Mouse (Mus musculus): ENCODE results near the gene Dab1.

Dab1 gene

DNA sequence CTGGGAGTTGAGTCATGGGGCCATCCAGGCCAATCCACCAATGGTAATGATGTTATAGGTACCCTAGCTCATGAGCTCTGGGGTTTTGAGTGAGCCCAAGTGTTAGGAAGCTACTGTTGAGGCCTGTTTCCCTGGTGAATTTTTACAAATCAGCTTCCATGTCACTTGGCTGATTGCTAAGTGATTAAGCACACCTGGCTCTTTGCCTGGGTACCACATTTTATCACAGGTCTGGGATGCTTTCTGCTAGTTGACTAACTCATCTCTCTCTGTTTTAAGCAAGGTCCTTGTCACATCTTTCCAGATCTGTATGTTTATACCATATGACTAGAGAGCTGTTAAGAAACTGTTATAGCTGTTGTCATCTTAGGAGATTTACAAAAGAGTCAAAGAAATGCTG is 1051.6 kb downstream of the Dab1 start:
- no peak for DNase-seq (ENCODE audit: low spot score)

DNA sequence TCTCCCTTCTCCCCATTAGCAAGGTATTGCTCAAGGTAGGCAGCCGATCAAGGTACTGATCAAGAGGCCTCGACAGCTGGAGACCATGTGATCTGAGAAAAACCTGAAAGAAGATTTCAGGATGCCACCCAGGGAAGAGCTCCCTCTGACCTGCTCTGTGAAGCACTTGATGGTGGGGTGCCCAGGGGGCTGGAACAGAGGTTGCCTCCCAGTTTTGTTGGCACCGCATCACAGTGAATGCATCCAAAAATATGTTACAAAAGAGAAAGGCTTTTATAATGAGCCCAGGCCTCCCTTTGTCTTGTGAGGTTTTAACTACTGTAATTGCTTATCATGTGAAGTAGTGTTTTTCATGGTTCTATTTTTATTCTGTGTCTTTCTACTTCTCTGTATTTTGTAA is 1054.2 kb downstream of the Dab1 start:
- DNase-seq (ENCODE audit: low spot score), result no peak

DNA sequence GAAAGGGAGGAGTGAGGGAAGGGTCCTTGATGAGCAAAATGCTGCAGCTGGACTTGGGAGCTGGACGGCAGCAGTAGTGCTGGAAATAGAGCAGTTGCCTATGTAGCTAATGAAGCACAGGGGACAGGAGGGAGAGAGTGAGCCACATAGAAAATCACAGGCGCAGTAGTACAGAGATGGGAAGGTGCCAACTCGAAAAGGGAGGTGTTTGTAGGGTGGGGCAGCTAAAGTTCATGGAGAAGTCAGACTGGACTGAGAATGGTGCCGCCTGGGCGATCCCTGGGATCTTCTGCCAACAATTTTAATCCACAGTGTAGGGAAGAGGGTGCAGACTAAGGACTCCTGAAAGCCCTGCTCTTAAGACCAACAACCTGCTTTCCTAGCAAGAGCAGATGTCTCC is 1055.5 kb downstream of the Dab1 start:
- DNase-seq (ENCODE audit: low spot score), result no peak

DNA sequence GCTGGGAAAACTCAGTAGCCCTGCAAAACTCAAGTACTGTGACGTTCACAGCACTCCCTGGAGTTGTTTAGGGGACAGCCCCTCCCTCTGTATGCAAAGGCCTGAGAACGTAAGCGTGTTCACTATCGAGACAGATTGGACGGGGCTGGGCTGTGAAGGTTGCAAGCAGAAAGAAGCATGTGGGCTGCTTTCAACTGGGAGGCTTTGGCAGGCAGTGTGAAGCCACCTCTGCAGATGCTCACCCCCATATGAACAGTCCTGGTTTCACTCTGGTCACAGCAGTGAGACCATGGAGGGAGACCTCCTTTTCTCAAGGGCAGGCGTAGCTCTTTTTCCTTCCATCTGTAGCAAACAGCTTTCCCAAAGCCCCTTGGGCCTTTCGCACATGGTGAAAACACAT is 1059.1 kb downstream of the Dab1 start:
- no peak for DNase-seq (ENCODE audit: low spot score)

DNA sequence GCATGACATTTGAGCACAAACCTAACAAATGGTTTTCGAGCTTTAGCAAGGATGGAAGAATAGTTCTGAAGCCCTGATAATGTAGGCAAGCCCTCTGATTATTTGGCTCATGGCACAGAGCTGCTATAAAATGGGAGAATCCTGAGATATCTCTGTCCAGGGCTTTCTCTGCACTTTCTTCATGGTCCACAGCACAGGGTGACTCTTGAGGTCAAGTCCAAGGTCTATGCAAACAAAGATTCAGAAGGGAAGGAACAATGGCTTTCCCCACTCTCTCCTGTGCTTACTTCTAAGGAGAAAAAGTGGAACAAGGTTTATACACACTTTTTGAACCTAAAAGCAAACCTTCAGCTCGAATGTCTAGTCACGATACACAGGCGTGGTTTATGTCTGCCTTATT is 1061.3 kb downstream of the Dab1 start:
- no peak for DNase-seq (ENCODE audit: low spot score)

DNA sequence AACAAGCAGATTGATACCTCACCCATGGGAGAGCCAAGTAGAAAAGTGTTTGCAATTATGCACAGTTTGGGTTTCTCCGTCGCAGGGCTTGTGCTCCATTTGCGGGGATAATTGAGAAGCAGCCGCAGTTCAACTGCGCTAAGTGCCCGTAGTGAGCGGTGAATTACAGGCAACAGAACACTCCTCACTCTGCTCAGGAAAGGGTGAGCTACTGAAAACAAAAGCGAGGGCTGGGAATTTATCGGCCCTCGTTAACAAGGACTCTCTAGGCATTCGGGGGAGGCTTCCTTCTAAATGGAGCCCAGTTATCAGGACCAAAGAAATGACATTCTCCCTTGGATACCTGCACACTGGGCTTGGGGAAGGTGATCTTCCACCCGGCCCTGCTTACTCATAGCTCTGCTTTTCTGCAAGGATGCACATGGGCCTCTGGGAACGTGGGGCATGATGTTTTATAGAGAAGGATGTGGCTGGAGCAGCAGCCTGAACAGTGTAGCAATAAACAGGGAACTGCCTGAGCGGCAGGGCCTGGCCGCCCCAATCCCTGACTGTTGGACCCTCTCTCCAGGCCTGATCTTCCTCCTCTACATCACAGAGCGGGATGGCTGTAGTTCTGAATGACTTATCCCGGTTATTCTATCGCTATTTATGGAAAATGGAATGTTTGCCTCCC is 1067.1 kb downstream of the Dab1 start:
- DNase-seq (ENCODE audit: low spot score), result no peak

DNA sequence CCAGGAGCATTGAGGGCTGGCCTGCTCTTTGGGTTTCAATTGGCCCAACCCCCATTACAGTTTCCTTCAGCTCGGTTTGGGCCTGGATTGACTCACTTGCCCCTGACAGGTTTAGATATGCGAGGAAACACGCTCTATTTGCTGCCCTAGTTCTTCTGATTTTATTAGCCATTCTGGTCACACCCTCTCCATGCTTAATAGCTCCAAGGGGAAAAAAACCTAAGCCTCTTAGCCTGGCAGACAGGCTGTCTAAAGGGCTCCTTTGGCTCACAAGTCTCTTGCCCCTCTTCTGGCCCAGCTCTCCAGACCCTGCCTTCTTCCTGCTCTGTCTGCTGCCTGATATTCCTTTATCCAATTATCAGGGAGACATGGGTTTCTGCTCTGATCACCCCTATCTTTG is 1069.9 kb downstream of the Dab1 start:
- DNase-seq (ENCODE audit: low spot score), result no peak

DNA sequence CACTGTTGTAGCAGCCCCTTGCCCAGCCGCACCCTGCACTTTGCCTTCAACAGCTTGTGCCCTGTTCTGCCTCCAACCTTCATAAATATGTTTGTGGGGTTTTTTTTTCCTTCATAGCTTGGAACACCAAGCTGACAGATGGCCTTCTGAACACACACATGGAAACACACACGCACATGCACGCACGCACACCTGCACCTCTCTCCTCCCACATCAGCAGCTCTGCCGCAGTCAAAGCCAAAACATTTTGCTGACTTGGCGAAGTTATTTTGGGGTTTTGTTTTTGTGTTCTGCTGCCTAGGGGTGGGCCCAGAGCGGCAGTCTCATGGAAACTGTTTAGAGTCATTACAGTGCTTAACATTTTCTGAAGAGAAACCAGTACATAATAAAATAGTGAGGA is 1071.9 kb downstream of the Dab1 start:
- no peak for DNase-seq (ENCODE audit: low spot score)

DNA sequence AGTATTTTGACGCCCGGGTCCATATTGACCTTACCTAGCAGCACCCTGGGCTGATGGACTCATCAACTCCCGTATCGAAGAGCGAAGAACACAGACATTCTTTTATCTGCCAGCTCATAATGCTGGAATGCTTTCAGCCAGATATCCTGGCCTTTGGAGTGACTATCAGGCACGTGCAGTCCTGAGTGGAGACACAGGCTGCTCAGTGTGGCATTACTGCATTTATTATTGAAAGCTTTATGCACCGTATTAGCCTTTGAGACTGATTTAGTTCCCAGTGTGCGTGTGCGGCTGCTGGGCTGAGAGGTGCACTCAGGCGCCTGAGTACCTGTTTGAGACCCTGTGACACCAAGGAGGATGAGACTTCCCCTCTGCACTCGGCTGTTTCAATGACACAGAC is 1075.0 kb downstream of the Dab1 start:
- DNase-seq (ENCODE audit: low spot score), result no peak

DNA sequence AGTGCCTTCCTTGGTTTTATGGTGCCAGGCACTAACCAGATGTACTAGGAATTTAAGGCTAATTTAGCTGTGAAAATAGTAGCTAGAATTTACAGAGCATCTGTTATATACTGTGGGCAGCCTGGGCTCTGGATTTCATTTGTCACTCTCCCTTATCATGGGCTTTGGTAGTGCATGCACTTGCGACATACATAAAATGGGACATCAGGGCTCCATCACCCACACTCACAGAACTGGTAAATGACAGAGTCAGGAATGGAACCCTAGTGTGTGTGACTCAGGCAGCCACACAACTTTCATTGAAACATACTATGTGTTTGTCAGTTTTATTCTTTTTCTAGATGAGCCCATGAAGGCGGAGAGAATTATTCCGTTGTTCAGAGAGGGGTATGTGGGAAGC is 1077.4 kb downstream of the Dab1 start:
- no peak for DNase-seq (ENCODE audit: low spot score)

DNA sequence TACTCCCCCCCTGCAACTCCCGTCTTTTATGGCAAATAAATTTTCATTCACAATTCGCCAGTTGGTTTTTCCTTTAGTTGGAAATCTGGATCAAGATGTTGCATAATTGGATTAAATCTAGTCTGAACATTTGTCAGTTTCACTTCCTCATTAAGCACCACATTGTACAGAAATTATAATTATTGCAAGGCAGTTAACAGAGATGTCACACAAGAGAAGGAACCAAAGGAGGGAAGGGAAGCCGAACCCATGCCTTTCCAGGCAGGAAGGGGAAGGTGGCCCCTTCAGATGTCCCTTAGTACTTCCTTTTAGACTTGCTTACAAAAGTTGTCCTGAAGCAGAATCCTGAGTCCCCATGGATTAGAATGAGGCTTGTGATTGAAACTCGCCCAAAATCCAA is 1078.5 kb downstream of the Dab1 start:
- no peak for DNase-seq (ENCODE audit: low spot score)

DNA sequence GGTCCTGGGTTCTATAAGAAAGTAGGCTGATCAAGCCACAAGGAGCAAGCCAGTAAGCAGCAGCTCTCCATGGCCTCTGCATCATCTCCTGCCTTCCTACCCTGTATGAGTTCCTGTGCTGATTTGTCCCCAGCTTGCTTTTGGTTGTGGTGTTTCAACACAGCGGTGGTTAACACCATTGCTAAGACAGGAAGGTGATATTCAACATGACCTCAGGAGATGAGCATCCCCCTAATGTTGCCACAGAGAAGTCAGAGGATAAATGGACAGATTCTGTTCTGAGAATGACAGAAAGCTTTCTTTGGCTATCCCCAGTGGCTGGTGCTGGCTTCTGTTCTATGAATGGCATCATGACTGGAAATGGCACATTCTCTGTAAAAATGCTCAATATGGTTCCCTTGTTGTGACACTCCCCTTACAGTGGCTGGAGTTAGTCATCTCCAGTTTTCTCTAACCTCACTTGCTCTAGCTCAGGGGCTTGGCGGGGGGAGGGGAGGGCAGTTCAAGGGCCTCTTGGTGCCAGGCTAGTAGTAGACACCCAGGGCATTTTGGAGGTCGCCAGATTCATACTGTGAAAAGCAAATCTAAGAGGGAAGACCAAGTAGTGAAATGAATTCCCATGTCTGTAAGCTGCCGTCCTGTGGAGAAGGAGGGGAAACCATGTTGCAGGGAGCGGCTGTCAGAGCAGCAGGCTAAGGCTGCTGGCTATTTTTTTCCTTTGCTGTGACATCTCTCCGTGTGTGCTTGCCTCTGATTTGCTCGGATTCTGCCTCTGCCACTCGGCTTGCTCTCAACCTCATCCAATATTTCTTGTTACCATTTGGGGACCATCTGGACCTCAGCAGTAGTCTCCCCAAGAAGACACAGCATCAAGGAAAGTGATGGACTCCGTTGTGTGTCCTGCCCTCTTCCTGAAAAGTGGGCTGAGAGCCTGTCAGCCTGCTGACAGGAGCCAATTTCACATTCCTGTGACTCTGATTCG is 1086.8 kb downstream of the Dab1 start:
- no peak for DNase-seq (ENCODE audit: low spot score)

DNA sequence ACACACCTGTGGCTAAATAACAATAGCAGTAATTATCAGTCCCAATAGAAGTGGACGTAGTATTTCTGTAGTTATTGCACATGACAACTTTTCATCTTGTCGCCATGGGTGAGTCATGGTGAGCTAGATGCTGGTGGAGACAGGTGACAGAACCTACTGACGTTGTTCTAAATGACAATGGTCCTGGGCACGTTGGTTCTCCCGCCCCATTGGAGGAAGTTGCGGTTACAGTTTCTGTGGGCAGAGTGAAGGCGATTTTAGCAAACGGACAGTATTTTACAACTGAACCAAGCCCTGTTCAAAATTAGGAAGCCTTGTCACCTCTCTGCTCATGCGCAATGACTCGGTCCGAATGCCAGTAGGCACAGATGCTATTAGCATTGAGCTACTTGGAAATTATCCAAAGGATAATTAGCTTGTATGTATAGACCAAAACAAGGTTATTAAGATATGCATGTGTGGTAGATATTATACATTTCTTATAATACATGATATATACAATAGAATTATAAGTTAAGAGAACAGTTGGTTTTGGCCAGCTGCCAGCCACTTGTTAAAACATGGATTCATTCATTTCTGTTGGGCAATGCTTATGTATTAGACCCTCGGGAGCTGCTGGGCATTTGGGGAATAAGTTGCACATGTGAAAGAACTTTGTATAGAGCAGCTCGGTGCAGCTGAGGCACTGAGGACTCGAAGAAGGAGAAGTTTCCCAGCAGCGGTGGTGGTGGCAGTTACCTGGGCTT is 1093.4 kb downstream of the Dab1 start:
- DNase-seq (ENCODE audit: low spot score), result no peak

DNA sequence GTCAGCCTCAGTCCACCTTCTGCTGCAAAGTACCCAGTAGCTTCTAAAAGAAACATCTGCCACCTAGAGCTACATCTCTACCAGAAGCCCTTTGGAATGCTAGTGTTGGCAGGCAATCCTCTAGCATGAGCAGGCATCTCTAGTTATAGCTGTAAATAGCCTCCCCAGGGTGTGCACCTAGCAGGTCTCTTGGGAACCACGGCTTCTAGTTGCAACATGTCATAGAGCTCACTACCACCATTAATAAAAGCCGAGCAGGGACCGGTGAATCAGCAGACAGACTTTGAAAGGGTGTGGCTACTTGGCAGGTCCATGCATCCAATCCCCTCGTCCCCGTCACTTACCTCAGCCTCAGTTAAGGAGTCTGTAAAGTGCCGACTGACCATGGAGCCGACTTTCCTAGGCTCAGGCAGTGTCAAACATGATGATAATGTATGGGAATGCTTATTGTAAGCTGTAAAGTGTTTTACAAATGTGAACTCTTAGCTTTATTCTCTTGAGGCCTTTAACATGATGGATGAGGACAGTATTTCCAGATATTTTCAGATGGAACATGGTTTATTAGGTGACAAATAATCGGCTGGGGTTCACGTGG is 1095.9 kb downstream of the Dab1 start:
- DNase-seq (ENCODE audit: low spot score), result no peak

DNA sequence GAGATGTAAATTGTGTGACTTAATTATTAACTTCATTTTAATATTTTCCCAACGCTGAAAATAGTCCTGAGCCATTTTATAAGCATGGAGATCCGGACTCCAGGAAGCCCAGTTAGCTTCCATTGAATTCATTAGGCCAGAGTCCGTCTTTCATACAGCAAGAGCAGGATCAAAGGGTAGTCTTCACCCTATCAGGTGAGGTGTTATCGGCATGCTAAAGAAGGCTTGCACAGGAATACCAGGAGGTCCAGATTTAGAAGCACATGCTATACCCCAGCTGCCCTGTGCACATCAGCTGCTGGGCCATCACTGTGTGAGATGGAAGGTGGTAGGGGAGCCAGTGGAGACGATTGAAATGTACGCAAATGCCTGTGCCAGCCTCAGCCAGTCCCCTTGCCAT is 1096.7 kb downstream of the Dab1 start:
- DNase-seq (ENCODE audit: low spot score), result no peak

DNA sequence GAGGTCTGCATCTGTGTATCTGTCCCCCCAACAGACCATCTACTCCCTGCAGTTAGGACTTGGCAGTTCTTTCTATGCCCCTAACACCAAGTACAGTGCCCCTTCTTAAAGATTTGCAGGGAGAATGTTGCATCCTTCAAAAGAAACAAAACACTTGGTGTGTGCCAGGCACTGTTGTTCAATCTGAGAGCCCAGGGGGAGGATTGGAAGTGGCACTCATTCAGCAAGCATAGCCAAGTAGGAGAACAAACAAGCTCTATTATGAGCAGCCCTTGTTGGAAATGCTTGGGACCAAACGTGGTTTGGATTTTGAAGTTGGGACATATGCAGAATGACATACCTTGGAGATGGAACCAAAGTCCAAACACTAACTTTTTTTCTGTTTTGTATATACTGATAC is 1097.3 kb downstream of the Dab1 start:
- DNase-seq (ENCODE audit: low spot score), result no peak

DNA sequence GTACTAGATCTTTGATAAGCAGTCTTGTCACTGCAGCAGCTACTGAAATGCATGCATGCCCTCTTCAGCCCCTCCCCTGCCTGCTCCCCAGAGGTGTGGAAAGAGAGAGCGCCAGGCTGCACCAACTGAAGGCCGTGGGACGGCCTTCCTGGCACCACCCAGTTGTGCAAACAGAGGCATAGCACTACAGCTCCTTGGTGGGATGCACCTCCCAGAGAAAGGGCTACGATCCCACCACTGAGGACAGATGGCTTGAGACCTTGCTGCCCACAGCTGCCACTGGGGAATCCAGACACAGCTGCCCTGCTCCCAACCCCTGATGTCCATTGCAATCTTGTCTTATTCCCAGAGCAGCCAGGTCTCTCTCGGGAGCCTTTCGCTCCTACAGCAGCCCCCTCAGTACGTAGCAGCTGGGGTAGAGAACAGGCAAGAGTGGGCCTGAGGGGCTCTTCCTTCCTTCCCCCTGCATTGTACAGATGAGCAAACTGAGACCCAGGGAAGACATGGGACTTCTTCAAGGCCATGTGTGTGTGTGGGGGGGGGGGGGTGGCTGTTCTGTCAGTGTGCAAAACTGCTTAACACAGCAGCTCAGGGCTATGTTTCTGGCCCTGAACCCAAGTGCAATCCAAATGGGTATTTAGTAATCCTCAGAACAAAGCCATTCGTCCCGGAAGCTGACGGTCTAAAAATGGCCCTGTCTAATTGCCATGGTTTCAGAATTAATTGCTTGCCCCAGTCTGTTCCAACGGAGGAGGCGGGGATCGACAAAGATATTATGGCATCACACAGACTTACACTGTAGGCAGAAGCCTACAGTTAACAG is 1100.0 kb downstream of the Dab1 start:
- no peak for DNase-seq (ENCODE audit: low spot score)

DNA sequence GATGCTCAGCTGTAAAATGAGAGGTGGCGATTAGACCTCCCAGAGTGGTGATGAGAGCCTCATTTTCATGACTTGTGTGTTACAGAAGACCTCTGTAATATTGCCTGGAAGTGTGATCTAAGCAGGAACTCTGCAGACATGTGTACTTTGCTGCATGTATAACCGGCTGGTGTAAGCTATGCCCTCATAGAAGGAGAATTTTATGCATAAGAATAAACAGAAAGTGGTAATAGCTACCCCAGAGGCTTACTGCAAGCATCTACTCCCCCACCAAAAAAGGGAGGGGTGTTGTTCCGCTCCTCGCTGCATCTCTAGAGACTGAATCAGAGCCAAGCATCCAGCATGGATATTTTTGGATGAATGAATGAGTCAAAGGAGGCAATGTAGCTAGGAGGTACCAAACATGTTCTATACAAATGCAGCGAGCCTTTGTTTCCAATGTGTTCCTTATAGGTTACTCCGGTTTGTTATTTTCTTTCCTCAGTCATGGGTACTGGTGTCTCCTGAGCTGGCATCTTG is 1104.4 kb downstream of the Dab1 start:
- no peak for DNase-seq (ENCODE audit: low spot score)

DNA sequence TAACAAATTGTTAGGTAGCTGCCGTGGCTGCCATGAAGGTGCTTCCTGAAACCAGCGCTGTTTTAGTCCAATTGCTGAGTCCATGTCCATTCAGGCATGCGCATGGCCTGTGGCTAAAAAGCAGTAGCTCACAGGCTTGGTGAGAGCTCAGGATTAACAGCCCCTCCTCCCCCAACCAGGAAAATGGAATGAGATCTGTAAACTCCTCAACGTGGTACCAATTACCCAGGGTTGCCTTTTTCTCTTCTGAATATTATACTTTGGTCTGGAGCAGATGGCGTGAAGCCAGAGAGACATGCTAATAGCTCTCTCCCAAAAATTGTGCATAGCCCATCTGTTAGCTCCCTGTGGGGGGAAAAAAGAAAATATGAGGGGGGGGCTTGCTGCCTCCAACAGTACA is 1105.1 kb downstream of the Dab1 start:
- DNase-seq (ENCODE audit: low spot score), result no peak

DNA sequence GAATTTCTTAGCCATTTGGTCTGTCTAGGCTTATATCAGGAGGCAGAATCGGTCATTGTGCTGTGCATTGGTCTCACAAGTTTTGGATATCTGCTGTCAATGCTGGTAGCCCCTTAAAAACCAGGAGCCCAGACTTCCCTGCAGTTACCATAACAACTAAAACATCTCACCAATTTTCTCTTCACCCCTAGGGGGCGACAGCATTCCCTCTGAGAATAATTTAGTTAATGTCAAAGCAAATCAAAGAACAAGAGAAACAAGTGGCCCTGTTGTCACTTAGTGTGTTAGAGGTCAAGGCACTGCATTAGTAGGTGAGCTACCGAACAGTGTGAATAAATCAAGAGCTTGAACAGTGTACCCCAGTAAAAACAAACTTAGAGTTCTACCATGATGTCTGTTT is 1106.5 kb downstream of the Dab1 start:
- no peak for DNase-seq (ENCODE audit: low spot score)

DNA sequence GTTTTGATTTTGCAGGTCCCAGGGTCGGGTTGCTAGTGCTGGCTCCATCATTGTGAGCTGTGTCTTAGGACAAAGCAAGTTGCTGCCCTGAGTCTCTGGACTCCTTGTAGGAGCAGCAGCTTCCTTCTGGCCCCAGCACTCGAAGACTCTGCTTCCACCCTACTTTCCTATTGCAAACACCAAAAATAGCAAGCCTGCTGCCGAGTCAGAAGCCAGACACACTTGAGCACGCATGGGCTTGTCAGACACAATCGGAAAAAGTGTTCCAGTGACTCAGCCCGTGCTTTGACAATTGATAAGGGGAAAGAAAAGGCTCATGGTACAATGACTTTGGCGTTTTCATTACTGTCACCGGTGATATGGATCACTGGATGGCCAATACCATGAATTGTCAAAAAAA is 1110.0 kb downstream of the Dab1 start:
- no peak for DNase-seq (ENCODE audit: low spot score)
